Mouse (Mus musculus) urinary bladder, adult 2 months (tissue): ENCODE data around the gene Ppp1r15a. TPM values are rescaled to one million over a fixed set of nuclear protein-coding genes. Genes with fewer than 3 reads are reported as not detected.
A peak's percentile ranks its signal among the peaks of the same experiment; 100 is the strongest.
"Not testable (repeated sequence)": the region's sequence is repeated elsewhere in the genome, so short reads cannot be mapped to it uniquely, and the experiment has no call there.

ENCODE experiments used
- DNase-seq: peaks from one replicate; pipeline ENCODE4 v3.0.0; 2022; ENCODE audit warnings: low spot score
- polyA plus RNA-seq: library from polyadenylated mRNA; depleted of rRNA; stranded (reverse); fragments of >200 nt; gene quantifications from 2 replicates; pipeline ENCODE4 v1.2.3, GENCODE M21; 2012

Gene Ppp1r15a
- polyA plus RNA-seq, 1 experiment, result 30.5 TPM

GRCm38 (mm10) chr7:45551512-45551883, 25.4 kb upstream of the Ppp1r15a start:
- no peak for DNase-seq

- no peak for DNase-seq
These were observed 24.9 kb upstream of the Ppp1r15a start for GRCm38 (mm10) chr7:45550821-45551511.

GRCm38 (mm10) chr7:45549641-45550436, 23.8 kb upstream of the Ppp1r15a start:
- DNase-seq, result no peak

GRCm38 (mm10) chr7:45544525-45544924, 18.5 kb upstream of the Ppp1r15a start:
- no peak for DNase-seq

- no peak for DNase-seq
These were observed 14.1 kb upstream of the Ppp1r15a start for GRCm38 (mm10) chr7:45540213-45540612.

- no peak for DNase-seq
These were observed 13.0 kb upstream of the Ppp1r15a start for GRCm38 (mm10) chr7:45539095-45539494.

- DNase-seq, result no peak
These were observed 12.3 kb upstream of the Ppp1r15a start for GRCm38 (mm10) chr7:45538163-45539041.

GRCm38 (mm10) chr7:45537602-45538001, 11.5 kb upstream of the Ppp1r15a start:
- no peak for DNase-seq

GRCm38 (mm10) chr7:45535676-45536075, 9.6 kb upstream of the Ppp1r15a start:
- DNase-seq, result no peak

- DNase-seq, result no peak
These were observed 4.6 kb upstream of the Ppp1r15a start for GRCm38 (mm10) chr7:45530643-45531042.

GRCm38 (mm10) chr7:45529461-45529860, 3.4 kb upstream of the Ppp1r15a start:
- no peak for DNase-seq

GRCm38 (mm10) chr7:45527169-45527568, 1.1 kb upstream of the Ppp1r15a start:
- DNase-seq, result not testable (repeated sequence)

- no peak for DNase-seq
These were observed 529 bp upstream of the Ppp1r15a start for GRCm38 (mm10) chr7:45526474-45527120.

GRCm38 (mm10) chr7:45524841-45525621, 1.0 kb downstream of the Ppp1r15a start:
- DNase-seq, result no peak

GRCm38 (mm10) chr7:45523678-45524170, 2.3 kb downstream of the Ppp1r15a start:
- no peak for DNase-seq

GRCm38 (mm10) chr7:45522957-45523676, 3.0 kb downstream of the Ppp1r15a start:
- no peak for DNase-seq

GRCm38 (mm10) chr7:45522194-45522752, 3.8 kb downstream of the Ppp1r15a start:
- DNase-seq, result no peak

GRCm38 (mm10) chr7:45521728-45522184, 4.3 kb downstream of the Ppp1r15a start:
- peak; percentile 61 for DNase-seq

GRCm38 (mm10) chr7:45520605-45521004, 5.5 kb downstream of the Ppp1r15a start:
- DNase-seq, result no peak
